Mouse (Mus musculus): Measurements from ENCODE around the gene Tas2r113.
"Not testable (repeated sequence)": the region's sequence is repeated elsewhere in the genome, so short reads cannot be mapped to it uniquely, and the experiment has no call there.

Tas2r113 gene

GRCm38 (mm10) chr6:132892711-132893110 lies at the start of gene Tas2r113:
Gene Tas2r113 (plus strand): TSS chr6:132893011.
- DNase-seq (ENCODE audit: low spot score in 2 of 2) = no peak

- DNase-seq (ENCODE audit: low spot score in 2 of 2) = no peak
These were observed 46.0 kb upstream of the Tas2r113 start, which contains the start of gene Tas2r123 for GRCm38 (mm10) chr6:132846842-132847241. Gene Tas2r123 (plus strand): TSS chr6:132847142.

GRCm38 (mm10) chr6:132855138-132855537 lies 37.7 kb upstream of the Tas2r113 start, which contains the start of gene Tas2r116:
Gene Tas2r116 (plus strand): TSS chr6:132855438.
- no peak for DNase-seq (ENCODE audit: low spot score in 2 of 2)

- DNase-seq (ENCODE audit: low spot score in 2 of 2) = no peak
These were observed 25.1 kb upstream of the Tas2r113 start, which contains the start of gene Tas2r110 for GRCm38 (mm10) chr6:132867708-132868107. Gene Tas2r110 (plus strand): TSS chr6:132868008.

GRCm38 (mm10) chr6:132909351-132909750 lies 16.5 kb downstream of the Tas2r113 start, which contains the start of gene Tas2r125:
Gene Tas2r125 (plus strand): TSS chr6:132909651.
- DNase-seq (ENCODE audit: low spot score in 2 of 2) = no peak

GRCm38 (mm10) chr6:132941376-132941775 lies 48.6 kb downstream of the Tas2r113 start:
- not testable (repeated sequence) for DNase-seq (ENCODE audit: low spot score in 2 of 2)

Measured in urinary bladder, postnatal 4 days (tissue).